Mouse (Mus musculus): ENCODE results near the gene Hoxd4. TPM values are rescaled to one million over a fixed set of nuclear protein-coding genes. Genes with fewer than 3 reads are reported as not detected.

The Hoxd4 gene
- total and polyA plus RNA-seq, 3 experiments: 2.6 to 10.8 (median 4.7) TPM

- DNase-seq (ENCODE audit: low spot score) (no peak), ATAC-seq (ENCODE audit: extremely low read depth, insufficient number of reproducible peaks, low FRiP score, poor library complexity, severe bottlenecking) (no peak)
- H3K27me3 ChIP-seq (ENCODE audit: insufficient read depth, low read length): peaks cover 39% of the 10 kb centered on the region
- TF ChIP-seq GATA2 (IDR thresholded peaks at IDR 0.05; ENCODE audit: borderline replicate concordance, low read depth, low read length): no peak
- TF ChIP-seq GATA1 (IDR thresholded peaks at IDR 0.05; ENCODE audit: borderline replicate concordance, low read length): no peak
- no peak for TF ChIP-seq CTCF (IDR thresholded peaks at IDR 0.05; ENCODE audit: low read depth, low read length)
- TF ChIP-seq TAL1 (conservative IDR thresholded peaks at IDR 0.05; ENCODE audit: low read depth, low read length): no peak
- no peak for TF ChIP-seq POLR2AphosphoS5 (IDR thresholded peaks at IDR 0.05; ENCODE audit: insufficient replicate concordance, low read depth, low read length)
- H3K4me3 ChIP-seq (ENCODE audit: low read depth, low read length): no peak overlapping the region
- peaks cover 19% of the 10 kb centered on the region for H3K9me3 ChIP-seq (replicated peaks)
- no peaks in the 10 kb centered on the region for H3K4me1 ChIP-seq (ENCODE audit: insufficient read depth, low read depth, low read length)
- no peaks in the 10 kb centered on the region for H3K36me3 ChIP-seq (replicated peaks)
Measured at GRCm38 (mm10) chr2:74686301-74686987, 25.3 kb upstream of the Hoxd4 start.

- H3K27me3 ChIP-seq (ENCODE audit: insufficient read depth, low read length): peaks cover 46% of the 10 kb centered on the region
- DNase-seq (ENCODE audit: low spot score) (no peak), ATAC-seq (ENCODE audit: extremely low read depth, insufficient number of reproducible peaks, low FRiP score, poor library complexity, severe bottlenecking) (no peak)
- H3K36me3 ChIP-seq (replicated peaks): no peaks in the 10 kb centered on the region
- no peaks in the 10 kb centered on the region for H3K4me1 ChIP-seq (ENCODE audit: insufficient read depth, low read depth, low read length)
- TF ChIP-seq POLR2AphosphoS5 (IDR thresholded peaks at IDR 0.05; ENCODE audit: insufficient replicate concordance, low read depth, low read length): no peak
- no peak for TF ChIP-seq CTCF (IDR thresholded peaks at IDR 0.05; ENCODE audit: low read depth, low read length)
- no peak for TF ChIP-seq TAL1 (conservative IDR thresholded peaks at IDR 0.05; ENCODE audit: low read depth, low read length)
- TF ChIP-seq GATA1 (IDR thresholded peaks at IDR 0.05; ENCODE audit: borderline replicate concordance, low read length): no peak
- TF ChIP-seq GATA2 (IDR thresholded peaks at IDR 0.05; ENCODE audit: borderline replicate concordance, low read depth, low read length): no peak
- no peak overlapping the region for H3K4me3 ChIP-seq (ENCODE audit: low read depth, low read length)
- peaks cover 12% of the 10 kb centered on the region for H3K9me3 ChIP-seq (replicated peaks)
Measured at GRCm38 (mm10) chr2:74686988-74687697, 24.6 kb upstream of the Hoxd4 start.

- Histone ChIP-seq H3K36me3 (replicated peaks) (no peaks in the 10 kb centered on the region), H3K9me3 (replicated peaks) (peaks cover 4% of the 10 kb centered on the region), H3K27me3 (ENCODE audit: insufficient read depth, low read length) (peaks cover 54% of the 10 kb centered on the region), H3K4me1 (ENCODE audit: insufficient read depth, low read depth, low read length) (no peaks in the 10 kb centered on the region), H3K4me3 (ENCODE audit: low read depth, low read length) (no peak overlapping the region)
- DNase-seq (ENCODE audit: low spot score) (no peak), ATAC-seq (ENCODE audit: extremely low read depth, insufficient number of reproducible peaks, low FRiP score, poor library complexity, severe bottlenecking) (no peak)
- TF ChIP-seq GATA2 (IDR thresholded peaks at IDR 0.05; ENCODE audit: borderline replicate concordance, low read depth, low read length) (no peak), CTCF (IDR thresholded peaks at IDR 0.05; ENCODE audit: low read depth, low read length) (no peak), TAL1 (conservative IDR thresholded peaks at IDR 0.05; ENCODE audit: low read depth, low read length) (no peak), POLR2AphosphoS5 (IDR thresholded peaks at IDR 0.05; ENCODE audit: insufficient replicate concordance, low read depth, low read length) (no peak), GATA1 (IDR thresholded peaks at IDR 0.05; ENCODE audit: borderline replicate concordance, low read length) (no peak)
Measured at GRCm38 (mm10) chr2:74687698-74688555, 23.8 kb upstream of the Hoxd4 start.

GRCm38 (mm10) chr2:74688795-74689573, 22.7 kb upstream of the Hoxd4 start:
- Histone ChIP-seq H3K9me3 (replicated peaks) (no peaks in the 10 kb centered on the region), H3K4me1 (ENCODE audit: insufficient read depth, low read depth, low read length) (no peaks in the 10 kb centered on the region), H3K36me3 (replicated peaks) (no peaks in the 10 kb centered on the region), H3K27me3 (ENCODE audit: insufficient read depth, low read length) (peaks cover 57% of the 10 kb centered on the region), H3K4me3 (ENCODE audit: low read depth, low read length) (no peak overlapping the region)
- no peak for TF ChIP-seq GATA2 (IDR thresholded peaks at IDR 0.05; ENCODE audit: borderline replicate concordance, low read depth, low read length)
- TF ChIP-seq TAL1 (conservative IDR thresholded peaks at IDR 0.05; ENCODE audit: low read depth, low read length): no peak
- no peak for TF ChIP-seq CTCF (IDR thresholded peaks at IDR 0.05; ENCODE audit: low read depth, low read length)
- TF ChIP-seq GATA1 (IDR thresholded peaks at IDR 0.05; ENCODE audit: borderline replicate concordance, low read length): no peak
- TF ChIP-seq POLR2AphosphoS5 (IDR thresholded peaks at IDR 0.05; ENCODE audit: insufficient replicate concordance, low read depth, low read length): no peak
- ATAC-seq (ENCODE audit: extremely low read depth, insufficient number of reproducible peaks, low FRiP score, poor library complexity, severe bottlenecking) (no peak), DNase-seq (ENCODE audit: low spot score) (no peak)

- Histone ChIP-seq H3K9me3 (replicated peaks) (no peaks in the 10 kb centered on the region), H3K4me3 (ENCODE audit: low read depth, low read length) (no peak overlapping the region), H3K4me1 (ENCODE audit: insufficient read depth, low read depth, low read length) (no peaks in the 10 kb centered on the region), H3K36me3 (replicated peaks) (no peaks in the 10 kb centered on the region), H3K27me3 (ENCODE audit: insufficient read depth, low read length) (peaks cover 54% of the 10 kb centered on the region)
- DNase-seq (ENCODE audit: low spot score): no peak
- TF ChIP-seq TAL1 (conservative IDR thresholded peaks at IDR 0.05; ENCODE audit: low read depth, low read length): no peak
- no peak for TF ChIP-seq GATA1 (IDR thresholded peaks at IDR 0.05; ENCODE audit: borderline replicate concordance, low read length)
- TF ChIP-seq POLR2AphosphoS5 (IDR thresholded peaks at IDR 0.05; ENCODE audit: insufficient replicate concordance, low read depth, low read length): no peak
- TF ChIP-seq GATA2 (IDR thresholded peaks at IDR 0.05; ENCODE audit: borderline replicate concordance, low read depth, low read length): no peak
- no peak for TF ChIP-seq CTCF (IDR thresholded peaks at IDR 0.05; ENCODE audit: low read depth, low read length)
- ATAC-seq (ENCODE audit: extremely low read depth, insufficient number of reproducible peaks, low FRiP score, poor library complexity, severe bottlenecking): no peak
Measured at GRCm38 (mm10) chr2:74689574-74690337, 22.0 kb upstream of the Hoxd4 start.
